ENCODE assay signal across 21 mouse cellular contexts in the genomic region with DNA sequence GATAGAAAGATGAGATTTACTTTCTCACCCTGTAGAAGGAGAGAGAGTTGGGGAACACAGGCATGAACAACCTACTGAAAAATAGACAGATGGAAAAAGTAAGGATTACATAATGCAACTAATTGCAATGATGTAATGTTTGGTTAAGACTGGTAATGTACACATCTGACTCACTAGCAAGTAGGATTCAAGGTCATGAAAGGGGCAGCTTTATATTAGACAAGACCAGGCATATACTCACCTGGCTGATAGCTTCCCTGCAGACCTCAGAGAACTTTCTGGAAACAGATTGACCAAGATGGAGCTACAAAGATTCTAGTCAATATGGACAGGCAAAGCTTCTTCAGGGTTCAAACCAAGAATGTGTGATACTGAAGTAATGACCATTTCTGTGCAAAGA.
DNase-seq lines count a peak whose midpoint lies in the region; ATAC-seq lines count a peak whose summit lies in the region.
"Had no signal": no experiment of that assay in that cellular context is flagged by ENCODE, and none has a peak within 500 bp of the region (broad histone marks: within the 10 kb centered on the region; RNA-seq: fewer than 3 reads in every experiment).

No protein-coding gene starts in this region.

- H3K9ac ChIP-seq in intestine, embryonic 16.5 days (ENCODE audit: low read depth, low read length), result no peak overlapping the region
- no peak overlapping the region for H3K9ac ChIP-seq in stomach, embryonic 14.5 days (replicated peaks; ENCODE audit: low read depth, low read length)
- no peak overlapping the region for H3K9ac ChIP-seq in stomach, embryonic 16.5 days (ENCODE audit: low read length)
- H3K9ac ChIP-seq in midbrain, embryonic 16.5 days (ENCODE audit: low read depth, low read length), result no peak overlapping the region
- H3K9ac ChIP-seq: embryonic facial prominence, embryonic 13.5 days; embryonic facial prominence, embryonic 15.5 days; forebrain, embryonic 12.5 days had no signal

- ATAC-seq in intestine, embryonic 16.5 days, result peak; percentile 64; the same call in 1 of the 2 replicates
- ATAC-seq in stomach, embryonic 14.5 days (ENCODE audit: insufficient number of reproducible peaks, insufficient read depth, low FRiP score, low read depth), result peak; percentile 33; the same call in 1 of the 2 replicates
- peak; percentile 68; the same call in 1 of the 2 replicates for ATAC-seq in stomach, embryonic 16.5 days (ENCODE audit: insufficient read depth, low FRiP score)
- ATAC-seq in midbrain, embryonic 16.5 days, result no peak
- ATAC-seq: forebrain, embryonic 14.5 days; forebrain, embryonic 16.5 days had no signal

- no peaks in the 10 kb centered on the region for H3K36me3 ChIP-seq in intestine, embryonic 16.5 days (ENCODE audit: control insufficient read depth, insufficient read depth, low read length)
- no peaks in the 10 kb centered on the region for H3K36me3 ChIP-seq in stomach, embryonic 14.5 days (ENCODE audit: control insufficient read depth, insufficient read depth, low read length)
- H3K36me3 ChIP-seq in stomach, embryonic 16.5 days (ENCODE audit: control insufficient read depth, insufficient read depth, low read length), result no peaks in the 10 kb centered on the region
- H3K36me3 ChIP-seq in midbrain, embryonic 16.5 days (ENCODE audit: control insufficient read depth, insufficient read depth, low read length), result no peaks in the 10 kb centered on the region
- H3K36me3 ChIP-seq: embryonic facial prominence, embryonic 13.5 days; embryonic facial prominence, embryonic 15.5 days; forebrain, embryonic 10.5 days; forebrain, embryonic 12.5 days had no signal

- no peak overlapping the region for H3K4me3 ChIP-seq in intestine, embryonic 16.5 days (ENCODE audit: low read length)
- H3K4me3 ChIP-seq in stomach, embryonic 14.5 days (ENCODE audit: low read depth, low read length), result no peak overlapping the region
- H3K4me3 ChIP-seq in stomach, embryonic 16.5 days (replicated peaks; ENCODE audit: low read length), result no peak overlapping the region
- no peak overlapping the region for H3K4me3 ChIP-seq in midbrain, embryonic 16.5 days (ENCODE audit: low read depth, low read length)
- H3K4me3 ChIP-seq: embryonic facial prominence, embryonic 13.5 days; embryonic facial prominence, embryonic 15.5 days; erythroblast, embryonic 14.5 days; forebrain, embryonic 10.5 days; forebrain, embryonic 12.5 days had no signal

- H3K4me2 ChIP-seq in intestine, embryonic 16.5 days (ENCODE audit: low read depth, low read length), result no peak overlapping the region
- no peak overlapping the region for H3K4me2 ChIP-seq in stomach, embryonic 14.5 days (replicated peaks; ENCODE audit: low read depth, low read length)
- no peak overlapping the region for H3K4me2 ChIP-seq in stomach, embryonic 16.5 days (ENCODE audit: low read depth, low read length)
- no peak overlapping the region for H3K4me2 ChIP-seq in midbrain, embryonic 16.5 days (ENCODE audit: low read length)
- H3K4me2 ChIP-seq: embryonic facial prominence, embryonic 13.5 days; embryonic facial prominence, embryonic 15.5 days; forebrain, embryonic 12.5 days had no signal

- DNase-seq in embryo, embryonic 11 days, result no peak
- no peak for DNase-seq in cerebellum, postnatal 14 days
- DNase-seq: adrenal gland, adult 2 months; adrenal gland, postnatal 10 days; adrenal gland, postnatal 25 days; cerebellum, adult 11 months; cerebellum, adult 18-20 months; cerebellum, adult 8-10 months; cerebellum, adult 9-11 months; cerebellum, postnatal 25 days had no signal

- no peaks in the 10 kb centered on the region for H3K9me3 ChIP-seq in intestine, embryonic 16.5 days (ENCODE audit: control insufficient read depth, low read length)
- no peaks in the 10 kb centered on the region for H3K9me3 ChIP-seq in stomach, embryonic 14.5 days (ENCODE audit: control insufficient read depth, low read depth, low read length)
- H3K9me3 ChIP-seq in stomach, embryonic 16.5 days (replicated peaks; ENCODE audit: control insufficient read depth, low read length), result no peaks in the 10 kb centered on the region
- H3K9me3 ChIP-seq in midbrain, embryonic 16.5 days (replicated peaks; ENCODE audit: control insufficient read depth, low read length, poor library complexity, severe bottlenecking), result no peaks in the 10 kb centered on the region
- H3K9me3 ChIP-seq: embryonic facial prominence, embryonic 13.5 days; embryonic facial prominence, embryonic 15.5 days; forebrain, embryonic 10.5 days; forebrain, embryonic 12.5 days had no signal

- H3K4me1 ChIP-seq in intestine, embryonic 16.5 days (ENCODE audit: control insufficient read depth, insufficient read depth, low read length), result no peaks in the 10 kb centered on the region
- no peaks in the 10 kb centered on the region for H3K4me1 ChIP-seq in stomach, embryonic 14.5 days (ENCODE audit: control insufficient read depth, insufficient read depth, low read length)
- no peaks in the 10 kb centered on the region for H3K4me1 ChIP-seq in stomach, embryonic 16.5 days (ENCODE audit: control insufficient read depth, insufficient read depth, low read length)
- no peaks in the 10 kb centered on the region for H3K4me1 ChIP-seq in midbrain, embryonic 16.5 days (ENCODE audit: control insufficient read depth, insufficient read depth, low read length)
- H3K4me1 ChIP-seq: embryonic facial prominence, embryonic 13.5 days; embryonic facial prominence, embryonic 15.5 days; forebrain, embryonic 10.5 days; forebrain, embryonic 12.5 days had no signal

- no peaks in the 10 kb centered on the region for H3K27me3 ChIP-seq in intestine, embryonic 16.5 days (replicated peaks; ENCODE audit: control insufficient read depth, insufficient read depth, low read length)
- H3K27me3 ChIP-seq in stomach, embryonic 14.5 days (ENCODE audit: control insufficient read depth, insufficient read depth, low read length), result no peaks in the 10 kb centered on the region
- no peaks in the 10 kb centered on the region for H3K27me3 ChIP-seq in stomach, embryonic 16.5 days (ENCODE audit: control insufficient read depth, insufficient read depth, low read length)
- no peaks in the 10 kb centered on the region for H3K27me3 ChIP-seq in midbrain, embryonic 16.5 days (ENCODE audit: control insufficient read depth, insufficient read depth, low read depth, low read length)
- H3K27me3 ChIP-seq: embryonic facial prominence, embryonic 13.5 days; embryonic facial prominence, embryonic 15.5 days; forebrain, embryonic 12.5 days had no signal

- H3K27ac ChIP-seq in intestine, embryonic 16.5 days (ENCODE audit: low read length), result no peak overlapping the region
- no peak overlapping the region for H3K27ac ChIP-seq in stomach, embryonic 14.5 days (ENCODE audit: low read length)
- no peak overlapping the region for H3K27ac ChIP-seq in stomach, embryonic 16.5 days (ENCODE audit: low read length)
- no peak overlapping the region for H3K27ac ChIP-seq in midbrain, embryonic 16.5 days (ENCODE audit: low read length)
- H3K27ac ChIP-seq: embryonic facial prominence, embryonic 13.5 days; embryonic facial prominence, embryonic 15.5 days; forebrain, embryonic 10.5 days; forebrain, embryonic 12.5 days had no signal
